Mouse (Mus musculus): ENCODE results near the gene Tfcp2.

Gene Tfcp2

GRCm38 (mm10) chr15:100478925-100479324 is 72.9 kb downstream of the Tfcp2 start:
- no peak for DNase-seq

- no peak for DNase-seq
Observed at GRCm38 (mm10) chr15:100478351-100478750, 73.5 kb downstream of the Tfcp2 start.

GRCm38 (mm10) chr15:100473926-100474503 is 77.8 kb downstream of the Tfcp2 start:
- DNase-seq, result no peak

GRCm38 (mm10) chr15:100470037-100470436 is 81.8 kb downstream of the Tfcp2 start:
- no peak for DNase-seq

GRCm38 (mm10) chr15:100469189-100469545 is 82.6 kb downstream of the Tfcp2 start:
- no peak for DNase-seq

- DNase-seq, result peak; percentile 94 to 95
Observed at GRCm38 (mm10) chr15:100468295-100469188, 83.3 kb downstream of the Tfcp2 start, which contains the start of gene Letmd1. Gene Letmd1 (plus strand): TSS chr15:100469023.

GRCm38 (mm10) chr15:100467738-100468137 is 84.1 kb downstream of the Tfcp2 start:
- DNase-seq, result no peak

GRCm38 (mm10) chr15:100465432-100465831 is 86.4 kb downstream of the Tfcp2 start:
- no peak for DNase-seq

GRCm38 (mm10) chr15:100463712-100464111 is 88.1 kb downstream of the Tfcp2 start:
- peak; percentile 82 to 88 for DNase-seq

GRCm38 (mm10) chr15:100462086-100462485 is 89.7 kb downstream of the Tfcp2 start:
- no peak for DNase-seq

- DNase-seq, result no peak
Observed at GRCm38 (mm10) chr15:100461646-100462045, 90.2 kb downstream of the Tfcp2 start.

GRCm38 (mm10) chr15:100460942-100461341 is 90.9 kb downstream of the Tfcp2 start:
- DNase-seq, result no peak

GRCm38 (mm10) chr15:100458055-100458454 is 93.8 kb downstream of the Tfcp2 start:
- peak; percentile 78 to 88 for DNase-seq

GRCm38 (mm10) chr15:100457340-100457739 is 94.5 kb downstream of the Tfcp2 start:
- DNase-seq, result peak; percentile 85 to 91

- no peak for DNase-seq
Observed at GRCm38 (mm10) chr15:100456356-100456991, 95.3 kb downstream of the Tfcp2 start.

GRCm38 (mm10) chr15:100452486-100452885 is 99.3 kb downstream of the Tfcp2 start:
- DNase-seq, result no peak

- DNase-seq, result peak; percentile 73 to 75
Observed at GRCm38 (mm10) chr15:100451245-100451644, 100.6 kb downstream of the Tfcp2 start.

- DNase-seq, result no peak
Observed at GRCm38 (mm10) chr15:100449495-100449894, 102.3 kb downstream of the Tfcp2 start.

- no peak for DNase-seq
Observed at GRCm38 (mm10) chr15:100448572-100448971, 103.2 kb downstream of the Tfcp2 start.
